Mouse (Mus musculus) neural tube, embryonic 11.5 days (tissue): Measurements from ENCODE around the gene Gm8237. TPM values are rescaled to one million over a fixed set of nuclear protein-coding genes. Genes with fewer than 3 reads are reported as not detected.
"Not testable (repeated sequence)": the region's sequence is repeated elsewhere in the genome, so short reads cannot be mapped to it uniquely, and the experiment has no call there.

ENCODE experiments used
- ATAC-seq: fragments of 200-750 bp; cut with Nextera tagmentation; 2 replicates; pipeline ENCODE4 v1.8.0; 2017; ENCODE audit warnings: moderate number of reproducible peaks, mild to moderate bottlenecking, moderate TSS enrichment, moderate library complexity; ENCODE audit not compliant: insufficient read depth, low FRiP score, low TSS enrichment
- DNase-seq: peaks from one replicate; pipeline ENCODE4 v3.0.0-alpha.2; 2015; ENCODE audit warnings: low spot score
- H3K27ac ChIP-seq: fragments of 300-500 bp; sonication (generic); 2 replicates; pipeline ENCODE4 v1.5.1; 2014; ENCODE audit warnings: low read depth, mild to moderate bottlenecking, low read length
- H3K27me3 ChIP-seq: fragments of 300-500 bp; sonication (generic); 2 replicates; pipeline ENCODE4 v1.6.1; 2014; ENCODE audit warnings: mild to moderate bottlenecking, low read length, mixed read lengths; ENCODE audit not compliant: control insufficient read depth, insufficient read depth
- H3K36me3 ChIP-seq: fragments of 300-500 bp; sonication (generic); 2 replicates; pipeline ENCODE4 v1.6.1; 2014; ENCODE audit warnings: mild to moderate bottlenecking, low read length, moderate library complexity, mixed read lengths; ENCODE audit not compliant: control insufficient read depth, insufficient read depth
- H3K4me1 ChIP-seq: fragments of 300-500 bp; sonication (generic); 2 replicates; pipeline ENCODE4 v1.6.1; 2014; ENCODE audit warnings: low read length, mixed read lengths; ENCODE audit not compliant: control insufficient read depth, insufficient read depth
- H3K4me2 ChIP-seq: fragments of 300-500 bp; sonication (generic); 2 replicates; pipeline ENCODE4 v1.6.1; 2014; ENCODE audit warnings: low read depth, mild to moderate bottlenecking, moderate library complexity
- H3K4me3 ChIP-seq: fragments of 300-500 bp; sonication (generic); 2 replicates; pipeline ENCODE4 v1.5.1; 2014; ENCODE audit warnings: low read depth, low read length
- H3K9ac ChIP-seq: fragments of 300-500 bp; sonication (generic); 2 replicates; pipeline ENCODE4 v1.6.1; 2014; ENCODE audit warnings: mild to moderate bottlenecking, low read length
- H3K9me3 ChIP-seq: fragments of 300-500 bp; sonication (generic); 2 replicates; pipeline ENCODE4 v1.6.1; 2016; ENCODE audit warnings: low read length; ENCODE audit not compliant: control insufficient read depth
- WGBS: fragments of 180-500 bp; shearing (Covaris S2); extraction: QIAGEN DNeasy Blood & Tissue Kit; methylation state at CpG from one replicate; pipeline ENCODE4 v1.1.7; 2014; 5-methylcytosine and 5-hydroxymethylcytosine counted together
- polyA plus RNA-seq: library from polyadenylated mRNA; unstranded; fragments of >200 nt; fragmentation: Nextera tagmentation; extraction: Ambion mirVana; gene quantifications from 2 replicates; pipeline ENCODE4 v1.2.1, GENCODE M21; 2014

Gene Gm8237
- polyA plus RNA-seq = 0.43 and 0.45 TPM in 2 replicates

DNA sequence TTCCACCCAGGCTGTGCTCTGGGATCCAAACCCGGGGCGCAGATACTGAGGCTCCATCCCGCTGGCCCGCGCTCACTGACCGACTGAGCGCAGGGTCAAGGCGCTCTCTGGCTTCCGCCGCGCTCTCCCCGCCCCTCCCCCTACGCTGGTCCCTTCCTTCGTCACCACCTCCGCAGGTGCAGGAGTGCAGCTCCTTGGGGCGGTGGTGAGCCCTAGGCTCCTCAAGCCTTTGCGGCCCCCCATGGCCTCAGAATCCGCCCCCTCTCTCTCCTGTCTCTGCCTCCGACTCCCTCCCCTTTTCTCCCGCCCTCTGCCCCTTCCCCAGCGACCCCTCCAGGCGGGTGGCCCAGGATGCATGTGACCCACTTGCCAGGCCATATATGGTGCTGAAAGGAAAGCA lies at the start of gene Gm8237:
TSS of gene Gm8237 (minus strand) at position 142 of the 400 bp plus-strand sequence.
- 2% methylated on average over 7 of the region's 22 CpGs for WGBS
- peak within 1 kb of the TSS; percentile 31 for H3K4me3 ChIP-seq
- H3K27me3 ChIP-seq, ATAC-seq, H3K4me1 ChIP-seq, H3K27ac ChIP-seq, H3K9ac ChIP-seq, H3K36me3 ChIP-seq, H3K9me3 ChIP-seq: not testable (repeated sequence)
- DNase-seq = peak; percentile 14
- peak within 1 kb of the TSS; percentile 57 for H3K4me2 ChIP-seq

GRCm38 (mm10) chr14:5923276-5923675 lies 43.1 kb upstream of the Gm8237 start:
- not testable (repeated sequence) for H3K27ac ChIP-seq, ATAC-seq, H3K9ac ChIP-seq, H3K27me3 ChIP-seq, H3K4me3 ChIP-seq, H3K4me2 ChIP-seq, H3K36me3 ChIP-seq, H3K9me3 ChIP-seq, DNase-seq, H3K4me1 ChIP-seq
- WGBS = 84% methylated on average over 7 of the region's 7 CpGs

- H3K9ac ChIP-seq, DNase-seq, H3K27ac ChIP-seq, H3K4me1 ChIP-seq, H3K27me3 ChIP-seq, H3K36me3 ChIP-seq, H3K9me3 ChIP-seq, H3K4me2 ChIP-seq, H3K4me3 ChIP-seq, ATAC-seq: not testable (repeated sequence)
- 75% methylated on average over 4 of the region's 4 CpGs for WGBS
These were observed 38.3 kb upstream of the Gm8237 start for GRCm38 (mm10) chr14:5918330-5918942.

DNA sequence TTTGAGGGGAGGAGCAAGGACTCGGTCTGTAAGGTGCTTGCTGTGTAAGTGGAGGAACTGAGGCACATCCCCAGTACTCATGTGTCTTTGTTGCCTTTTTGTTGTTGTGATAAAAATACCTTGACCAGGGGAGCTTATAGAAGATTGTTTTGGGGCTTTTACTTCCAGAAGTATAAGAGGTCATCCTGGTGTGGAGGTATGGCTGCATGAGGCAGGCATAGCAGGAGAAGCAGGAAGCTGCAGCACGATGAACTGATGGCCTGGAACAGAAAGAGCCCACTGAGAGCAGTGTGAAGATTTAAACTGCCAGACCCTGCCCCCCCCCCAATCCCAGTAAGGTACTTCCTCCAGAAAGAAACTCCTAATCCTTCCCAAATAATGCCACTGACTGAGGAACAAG lies 33.5 kb upstream of the Gm8237 start:
- not testable (repeated sequence) for DNase-seq, H3K9ac ChIP-seq, H3K27me3 ChIP-seq, H3K4me3 ChIP-seq, H3K4me1 ChIP-seq, ATAC-seq, H3K36me3 ChIP-seq, H3K4me2 ChIP-seq, H3K27ac ChIP-seq, H3K9me3 ChIP-seq
- WGBS = 87% methylated on average over 2 of the region's 2 CpGs

DNA sequence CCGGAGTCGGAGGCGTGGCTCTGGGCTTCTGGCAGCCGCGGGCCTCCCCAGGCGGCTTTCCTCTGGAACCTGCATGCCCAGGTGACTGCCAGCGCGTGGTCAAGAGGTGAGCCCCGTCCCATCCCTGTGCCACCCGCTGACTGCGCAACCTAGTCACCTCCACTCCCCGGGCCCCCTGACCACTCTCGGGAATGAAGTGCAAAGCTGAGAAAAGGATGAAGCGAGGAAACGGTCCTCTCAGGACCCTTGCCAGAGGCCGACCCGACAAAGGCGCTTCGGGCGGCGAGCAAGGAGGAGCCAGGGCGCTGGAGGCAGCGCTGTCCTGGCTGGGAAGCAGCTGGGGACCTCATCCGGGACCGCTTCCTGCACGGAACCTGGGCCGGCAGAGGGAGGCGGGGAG lies 391 bp downstream of the Gm8237 start:
- peak; percentile 12 for DNase-seq
- 1% methylated on average over 17 of the region's 28 CpGs for WGBS
- not testable (repeated sequence) for ATAC-seq, H3K27me3 ChIP-seq, H3K36me3 ChIP-seq, H3K4me1 ChIP-seq, H3K9ac ChIP-seq, H3K27ac ChIP-seq, H3K9me3 ChIP-seq
- Histone ChIP-seq H3K4me3 (peak overlapping the region; percentile 31), H3K4me2 (peak overlapping the region; percentile 57)

- not testable (repeated sequence) for H3K9ac ChIP-seq, H3K9me3 ChIP-seq, H3K4me3 ChIP-seq, H3K4me1 ChIP-seq, H3K36me3 ChIP-seq, H3K27me3 ChIP-seq, ATAC-seq, H3K4me2 ChIP-seq, H3K27ac ChIP-seq
- peak; percentile 66 for DNase-seq
- 4% methylated on average over 5 of the region's 11 CpGs for WGBS
These were observed 1.0 kb downstream of the Gm8237 start for GRCm38 (mm10) chr14:5879136-5879535.

GRCm38 (mm10) chr14:5855911-5856310 lies 24.3 kb downstream of the Gm8237 start:
- H3K9ac ChIP-seq, H3K4me1 ChIP-seq, DNase-seq, H3K27ac ChIP-seq, H3K36me3 ChIP-seq, ATAC-seq, H3K9me3 ChIP-seq, H3K4me2 ChIP-seq, H3K4me3 ChIP-seq, H3K27me3 ChIP-seq: not testable (repeated sequence)
- WGBS = 93% methylated on average over 3 of the region's 3 CpGs

DNA sequence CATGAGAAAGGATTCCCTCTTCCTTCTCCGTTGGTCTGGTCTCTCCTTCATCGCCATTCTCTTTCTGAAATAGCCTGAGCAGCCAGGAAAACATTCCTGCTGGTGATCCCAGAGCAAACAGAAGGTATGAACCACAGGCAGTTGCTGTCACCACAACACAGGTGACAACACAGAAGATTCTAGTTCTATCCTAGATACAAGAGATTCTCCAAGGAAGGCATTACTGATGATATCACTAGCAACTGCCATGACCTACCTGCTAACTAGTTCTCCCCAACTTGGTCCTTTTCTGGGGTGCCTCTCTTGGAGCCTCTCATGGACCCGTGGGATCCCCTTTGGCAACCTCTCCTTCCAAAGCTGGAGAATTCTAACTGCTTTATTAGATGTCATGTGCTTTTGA lies 50.0 kb downstream of the Gm8237 start, which contains the start of gene Gm3424:
TSS of gene Gm3424 (minus strand) at position 101 of the 400 bp plus-strand sequence.
- H3K4me3 ChIP-seq, H3K9me3 ChIP-seq, ATAC-seq, H3K36me3 ChIP-seq, H3K27ac ChIP-seq, H3K27me3 ChIP-seq, H3K4me2 ChIP-seq, H3K4me1 ChIP-seq, DNase-seq, H3K9ac ChIP-seq: not testable (repeated sequence)
- no CpG with 5 or more reads among the region's 3 CpGs for WGBS

DNA sequence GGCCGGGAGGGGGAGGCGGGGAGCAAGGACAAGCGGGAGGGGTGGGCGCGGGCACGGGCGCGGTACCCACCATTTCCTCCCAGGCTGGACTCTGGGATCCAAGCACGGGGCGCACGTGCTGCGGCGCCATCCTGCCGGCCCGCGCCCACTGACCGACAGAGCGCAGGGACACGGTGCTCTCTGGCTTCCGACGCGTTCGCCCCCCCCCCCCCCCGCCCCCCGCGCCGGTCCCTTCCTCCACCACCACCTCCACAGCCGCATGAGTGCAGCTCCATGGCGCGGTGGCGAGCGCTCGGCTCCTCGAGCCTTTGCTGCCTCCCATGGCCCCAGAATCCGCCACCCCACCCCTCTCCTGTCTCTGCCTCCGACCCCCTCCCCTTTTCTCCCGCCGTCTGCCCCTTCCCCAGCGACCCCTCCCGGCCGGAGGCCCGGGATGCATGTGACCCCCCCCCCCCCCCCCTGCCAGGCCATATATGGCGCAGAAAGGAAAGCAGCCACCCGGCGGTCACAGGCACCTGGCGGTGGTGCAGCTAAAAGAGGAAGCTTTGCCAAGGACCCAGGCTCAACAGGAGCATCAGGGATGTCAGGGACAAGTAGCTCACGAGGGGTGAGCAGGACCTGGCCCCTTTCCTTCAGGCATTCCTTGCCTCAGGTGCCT lies 67.4 kb downstream of the Gm8237 start:
- no CpG with 5 or more reads among the region's 47 CpGs for WGBS
- H3K9me3 ChIP-seq, H3K4me2 ChIP-seq, DNase-seq, H3K9ac ChIP-seq, H3K27me3 ChIP-seq, H3K4me3 ChIP-seq, H3K36me3 ChIP-seq, H3K27ac ChIP-seq, H3K4me1 ChIP-seq: not testable (repeated sequence)
- ATAC-seq = peak; percentile 74; the same call in 1 of the 2 replicates
